Mouse (Mus musculus): ENCODE data around the gene Exoc3l2.

Exoc3l2 gene

DNA sequence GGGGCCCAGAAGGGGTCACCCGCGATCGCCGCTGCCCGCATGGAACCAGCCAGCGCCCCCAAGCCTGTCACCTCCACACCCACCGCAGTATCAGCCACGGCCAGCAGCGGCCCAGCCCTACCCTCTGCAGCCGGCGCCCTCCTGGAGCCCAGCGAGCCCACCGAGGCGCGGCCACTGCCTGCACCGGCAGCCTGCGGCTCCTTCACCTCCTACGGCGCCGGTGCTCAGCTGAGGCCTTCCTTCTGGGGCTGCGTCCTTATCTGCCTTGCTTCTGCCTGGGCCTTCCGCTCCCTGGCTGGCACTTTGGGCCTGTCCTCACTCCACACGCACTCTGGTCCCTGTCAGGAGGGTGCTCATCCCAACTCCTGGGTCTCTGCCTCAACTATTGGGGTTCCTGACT is 56.9 kb downstream of the Exoc3l2 start:
- no peak for DNase-seq (ENCODE audit: low spot score in 2 of 2)

DNA sequence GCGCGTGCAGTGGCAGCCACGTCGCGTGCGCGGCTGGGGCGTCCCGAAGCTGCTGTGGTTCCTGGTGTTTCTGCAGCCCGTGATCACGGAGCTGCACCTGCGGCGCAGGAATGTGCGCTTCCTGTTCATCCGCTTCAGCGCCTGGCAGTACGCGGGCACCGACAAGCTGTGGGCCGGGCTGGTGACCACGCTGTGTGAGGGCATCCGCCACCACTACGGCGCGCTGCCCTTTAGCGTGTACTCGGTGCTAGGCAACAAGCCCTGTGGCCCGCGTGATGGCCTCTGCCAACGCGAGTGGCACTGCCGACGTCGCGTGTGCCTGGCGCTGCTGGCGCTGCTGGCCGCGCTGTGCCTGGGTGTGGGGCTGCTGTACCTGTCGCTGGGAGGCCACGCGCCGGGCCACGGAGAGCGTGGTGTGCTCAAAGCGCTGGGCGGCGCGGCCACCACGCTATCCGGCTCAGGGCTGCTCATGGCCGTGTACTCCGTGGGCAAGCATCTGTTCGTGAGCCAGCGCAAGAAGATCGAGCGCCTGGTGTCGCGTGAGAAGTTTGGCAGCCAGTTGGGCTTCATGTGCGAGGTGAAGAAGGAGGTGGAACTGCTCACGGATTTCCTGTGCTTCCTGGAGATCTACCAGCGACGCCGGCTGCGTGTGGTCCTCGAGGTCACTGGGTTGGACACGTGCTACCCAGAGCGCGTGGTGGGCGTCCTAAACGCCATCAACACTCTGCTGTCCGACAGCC is 60.1 kb downstream of the Exoc3l2 start:
- DNase-seq (ENCODE audit: low spot score in 2 of 2): no peak

DNA sequence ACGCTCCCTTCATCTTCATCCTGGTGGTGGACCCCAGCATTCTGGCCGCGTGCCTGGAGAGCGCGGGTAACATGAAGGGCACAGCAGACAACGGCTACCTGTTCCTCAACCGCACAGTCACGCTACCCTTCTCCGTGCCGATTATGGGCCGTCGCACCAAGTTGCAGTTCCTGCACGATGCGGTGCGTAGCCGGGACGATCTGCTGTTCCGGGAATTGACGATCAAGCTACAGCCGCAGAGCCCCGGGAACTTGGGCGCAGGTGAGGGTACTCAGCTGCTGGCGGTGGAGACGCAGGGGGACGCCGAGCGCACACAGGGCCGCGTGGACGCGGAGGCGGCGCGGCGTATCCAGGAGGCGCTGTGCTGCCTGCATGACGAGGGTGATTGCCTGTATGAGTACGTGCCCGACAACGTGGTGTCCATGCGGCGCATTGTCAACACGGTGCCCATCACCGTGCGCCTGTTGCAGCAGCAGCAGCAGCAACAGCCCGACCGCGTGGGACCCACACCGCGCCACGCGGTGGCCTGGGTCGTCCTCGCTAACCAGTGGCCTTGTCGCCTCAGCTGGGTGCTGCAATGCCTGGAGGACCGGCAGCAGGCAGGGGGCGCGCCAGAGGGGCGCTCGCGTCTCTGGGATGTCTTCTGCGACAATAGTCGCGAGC is 60.8 kb downstream of the Exoc3l2 start:
- peak in 1 of 2 experiments; percentile 24 for DNase-seq (ENCODE audit: low spot score in 2 of 2)

DNA sequence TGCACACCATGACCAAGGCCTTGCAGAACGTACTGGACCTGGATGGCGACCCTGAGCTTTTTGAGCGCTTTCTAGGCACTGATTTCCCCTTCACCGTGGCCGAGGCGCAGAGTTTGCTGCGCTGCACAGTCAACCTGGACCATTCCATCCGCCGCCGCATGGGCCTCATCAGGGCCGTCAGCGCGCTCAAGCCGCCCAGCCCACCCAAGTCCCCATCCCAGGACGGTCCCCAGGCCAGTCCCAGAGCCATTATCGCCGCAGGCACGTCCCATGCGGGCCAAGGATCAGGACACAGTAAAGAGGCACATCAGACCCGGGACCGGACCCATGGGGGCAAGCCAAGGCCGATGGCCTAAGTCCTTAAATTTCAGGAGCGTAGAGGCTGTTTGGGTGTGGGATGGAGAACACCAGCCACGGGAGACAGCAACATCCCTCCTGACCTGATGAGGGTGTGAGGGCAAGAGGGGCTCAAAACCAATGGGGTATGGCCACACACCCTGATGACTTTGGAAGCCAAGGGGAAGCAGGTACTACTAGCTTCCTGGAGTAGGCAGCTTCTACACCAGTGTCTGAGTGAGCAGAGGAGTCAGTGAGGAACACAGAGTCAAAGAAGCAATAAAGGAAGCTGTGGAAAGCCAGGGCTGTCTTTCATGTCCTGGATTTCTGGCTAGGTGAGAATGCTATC is 61.4 kb downstream of the Exoc3l2 start:
- no peak for DNase-seq (ENCODE audit: low spot score in 2 of 2)

DNA sequence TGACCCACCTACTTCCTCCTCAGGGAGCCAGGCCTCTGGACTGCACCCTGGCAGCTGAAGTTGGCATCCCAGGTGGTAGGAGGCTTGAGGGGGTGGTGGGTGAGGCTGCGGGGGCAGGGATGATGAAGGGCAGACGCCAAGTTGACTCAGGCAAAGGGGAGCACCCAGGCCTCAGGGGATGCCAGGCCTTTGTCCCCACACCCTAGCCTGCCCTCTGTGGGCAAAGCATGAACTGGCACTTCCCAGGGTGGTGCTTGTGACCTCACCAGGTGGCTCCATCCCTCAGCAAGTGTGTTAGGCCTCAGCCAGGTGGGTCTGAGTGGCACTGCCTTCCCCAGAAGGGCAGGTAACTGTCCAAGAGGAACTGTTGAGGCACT is 62.0 kb downstream of the Exoc3l2 start:
- no peak for DNase-seq (ENCODE audit: low spot score in 2 of 2)

DNA sequence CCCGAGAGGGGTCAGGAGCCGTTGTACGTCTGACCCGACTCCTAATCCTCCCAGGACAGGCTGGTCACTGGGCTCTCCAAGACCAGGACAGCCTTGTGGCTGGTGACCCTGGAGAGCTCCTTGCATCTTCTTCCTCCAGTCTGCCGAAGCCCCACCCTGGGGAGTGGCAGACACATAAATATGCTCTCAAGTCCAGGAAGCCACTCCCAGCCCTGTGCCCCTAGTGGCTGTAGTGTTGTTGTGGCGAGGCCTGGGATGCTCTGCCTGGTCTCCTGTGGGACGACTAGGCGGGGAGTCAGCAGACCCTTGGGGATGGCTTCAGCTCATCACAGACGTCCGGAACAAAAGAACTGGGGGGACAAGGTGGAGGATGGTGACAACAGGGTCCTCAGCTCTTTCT is 67.9 kb downstream of the Exoc3l2 start:
- DNase-seq (ENCODE audit: low spot score in 2 of 2): no peak

DNA sequence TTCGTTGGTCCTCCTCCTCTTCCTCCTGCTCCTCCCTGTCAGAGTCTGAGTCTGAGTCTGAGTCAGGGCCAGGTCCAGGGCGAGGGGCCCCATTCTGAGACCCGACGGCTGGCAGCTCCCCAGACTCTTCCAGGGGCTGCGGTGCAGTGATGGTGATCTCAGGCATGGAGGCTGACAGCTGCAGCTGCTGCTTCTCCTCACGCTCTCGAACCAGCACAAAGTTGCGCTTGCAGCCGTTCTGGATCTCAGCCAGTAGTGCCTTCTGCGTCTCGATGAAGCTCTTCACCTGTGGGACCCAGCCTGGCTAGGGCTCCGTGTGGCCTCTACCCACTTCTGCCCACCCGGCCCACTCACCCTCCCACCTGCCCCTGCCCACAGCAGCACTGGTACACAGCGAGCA is 69.1 kb downstream of the Exoc3l2 start:
- DNase-seq (ENCODE audit: low spot score in 2 of 2): no peak

DNA sequence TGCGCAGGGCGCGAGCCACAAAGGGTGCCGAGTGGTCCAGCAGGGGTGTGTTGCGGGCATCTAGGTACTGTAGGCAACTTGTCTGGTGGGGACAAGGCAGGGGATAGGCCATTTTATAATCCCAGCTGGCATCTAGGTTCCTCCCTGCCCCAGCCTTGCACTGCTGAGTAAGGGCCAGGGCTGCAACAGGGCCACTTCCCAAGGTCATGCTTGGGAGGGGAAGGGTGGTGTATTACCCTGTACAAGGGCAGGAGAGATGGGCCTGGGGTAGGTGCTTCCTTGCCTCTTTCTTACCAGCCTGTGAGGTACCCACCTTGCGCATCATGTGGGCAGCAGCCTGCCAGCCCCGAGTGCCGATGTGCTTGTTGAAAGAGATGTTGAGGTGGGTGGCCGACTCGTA is 71.5 kb downstream of the Exoc3l2 start:
- no peak for DNase-seq (ENCODE audit: low spot score in 2 of 2)

DNA sequence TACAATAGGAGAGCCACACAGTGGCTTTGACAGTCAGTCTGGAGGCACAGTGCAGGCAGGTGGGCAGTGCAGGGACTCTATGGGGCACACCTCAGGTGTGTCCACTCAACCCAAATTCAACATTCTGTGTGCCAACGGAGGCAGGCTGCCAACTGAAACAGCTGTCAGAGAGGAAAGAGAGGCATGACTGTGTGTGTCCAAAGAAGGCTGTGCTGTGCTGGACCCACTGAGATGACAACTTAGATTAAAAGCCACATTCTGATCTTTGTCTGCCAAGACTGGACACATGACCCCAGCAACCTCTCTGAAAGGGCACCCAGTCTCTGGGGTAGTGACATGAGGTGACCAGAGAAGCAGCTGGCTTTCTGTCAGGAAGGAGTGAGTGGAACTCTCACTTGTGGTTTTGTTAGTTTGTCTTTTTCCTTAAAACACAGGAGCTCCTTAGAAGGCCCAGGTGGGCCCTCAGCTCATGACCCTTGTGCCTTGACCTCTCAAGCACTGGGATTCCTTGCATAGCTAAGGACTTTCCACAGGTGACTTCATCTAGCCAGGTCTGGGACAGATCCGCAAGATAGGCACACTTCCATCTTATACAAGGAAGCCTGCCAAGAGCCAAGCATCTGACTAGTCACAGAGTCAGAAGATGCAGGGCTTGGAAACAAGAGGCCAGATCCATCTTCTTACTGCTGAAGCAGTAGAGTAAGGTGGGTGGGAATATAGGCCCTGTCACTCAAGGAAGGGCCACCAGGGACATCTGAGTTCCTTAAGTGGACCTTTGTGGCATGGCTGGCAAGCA is 77.8 kb downstream of the Exoc3l2 start:
- DNase-seq (ENCODE audit: low spot score in 2 of 2): no peak

DNA sequence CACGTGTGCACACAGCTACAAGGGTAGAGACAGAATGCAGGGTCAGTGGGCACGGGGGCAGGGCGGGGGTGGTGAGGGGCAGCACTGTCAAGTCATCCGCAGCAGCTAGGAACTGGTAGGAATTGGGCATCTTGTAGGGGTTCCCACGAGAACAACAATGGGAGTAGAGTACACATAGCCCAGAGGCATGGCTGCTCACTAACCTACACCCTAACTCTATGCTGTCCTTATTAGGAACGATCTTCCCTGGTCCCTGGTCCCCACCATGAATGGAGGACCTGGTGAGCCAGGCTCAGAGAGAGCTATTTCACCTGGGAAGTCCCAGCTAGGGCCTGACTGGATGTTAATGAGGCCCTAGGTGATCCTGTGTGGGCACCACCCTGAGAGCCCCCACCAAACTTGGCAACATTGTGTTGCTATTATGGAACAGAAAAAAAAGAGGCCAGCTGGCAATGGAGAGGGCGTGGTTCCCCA is 78.6 kb downstream of the Exoc3l2 start:
- no peak for DNase-seq (ENCODE audit: low spot score in 2 of 2)

DNA sequence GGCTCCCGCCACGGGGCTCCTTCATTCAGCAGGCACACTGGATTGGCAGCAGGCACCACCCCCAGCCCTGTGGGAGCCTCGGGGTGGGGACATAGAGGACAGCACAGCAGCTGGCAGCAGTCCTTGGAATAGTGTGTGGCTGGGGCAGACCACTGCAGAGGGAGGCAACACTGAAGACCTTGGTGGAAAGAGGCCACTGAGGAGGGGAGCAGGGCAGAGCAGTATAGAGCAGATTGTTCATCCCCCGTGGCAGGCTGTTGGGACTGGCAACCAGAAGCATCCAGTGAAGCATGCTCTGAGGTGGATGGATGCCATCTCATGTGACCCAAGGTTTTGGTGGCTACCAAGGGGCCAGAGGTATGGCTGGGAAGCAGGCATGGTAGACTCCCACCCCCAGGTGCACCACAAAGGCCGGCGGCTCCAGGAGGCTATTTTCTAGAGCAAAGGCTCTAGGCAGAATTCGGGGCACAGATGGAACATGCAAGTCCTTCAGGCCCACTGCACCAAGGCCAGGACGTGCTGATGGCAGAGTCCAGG is 79.1 kb downstream of the Exoc3l2 start:
- peak in 1 of 2 experiments; percentile 21 for DNase-seq (ENCODE audit: low spot score in 2 of 2)

DNA sequence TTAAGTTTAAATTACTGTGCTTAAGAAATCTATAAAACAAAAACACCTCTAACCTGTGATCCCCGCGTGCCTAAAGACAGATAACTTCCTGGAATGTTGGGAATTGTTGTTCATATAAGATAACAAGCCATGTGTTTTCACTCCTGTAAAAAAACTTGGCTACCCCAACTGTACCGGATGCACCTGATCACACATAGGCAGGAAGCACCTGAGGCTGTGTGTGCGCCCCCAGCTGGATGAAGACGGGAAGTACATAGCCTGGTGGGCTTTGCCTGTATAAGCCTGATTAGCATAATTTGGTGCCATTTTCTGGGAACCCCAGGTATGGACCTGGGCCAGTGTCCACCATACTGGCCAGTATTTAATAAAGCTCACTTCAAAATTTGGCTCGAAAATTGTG is 80.5 kb downstream of the Exoc3l2 start:
- DNase-seq (ENCODE audit: low spot score in 2 of 2): no peak

DNA sequence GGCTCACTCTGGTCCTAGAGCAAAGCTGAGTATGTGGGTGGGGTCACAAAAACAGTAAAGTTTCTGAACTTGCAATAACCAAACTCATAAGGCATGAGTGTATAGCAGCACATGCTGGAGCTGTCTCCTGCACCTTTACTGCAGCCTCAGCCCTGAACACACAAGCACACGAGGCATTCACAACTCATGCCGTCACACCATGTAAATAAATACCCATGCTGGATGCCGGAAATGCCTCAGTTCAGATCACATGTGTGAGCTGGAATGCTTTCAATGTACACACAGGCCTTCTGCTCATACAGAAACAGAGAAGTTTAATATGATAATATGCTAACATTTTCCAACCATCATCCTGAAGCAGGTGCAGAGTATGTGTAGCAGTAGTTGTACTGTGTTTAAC is 82.9 kb downstream of the Exoc3l2 start:
- no peak for DNase-seq (ENCODE audit: low spot score in 2 of 2)

All from heart, adult 9 months (tissue).